Mouse (Mus musculus): Measurements from ENCODE around the gene Gm20388. TPM values are rescaled to one million over a fixed set of nuclear protein-coding genes. Genes with fewer than 3 reads are reported as not detected.

Gene Gm20388
- polyA plus RNA-seq, 1 experiment from 2014 or later = not detected

- ATAC-seq (ENCODE audit: insufficient number of reproducible peaks, insufficient read depth, low FRiP score, low TSS enrichment, low read depth) = no peak
- H3K4me3 ChIP-seq = no peak overlapping the region
- no peaks in the 10 kb centered on the region for H3K9me3 ChIP-seq
- H3K9ac ChIP-seq = no peak overlapping the region
- H3K4me1 ChIP-seq = peaks cover 16% of the 10 kb centered on the region
- no peaks in the 10 kb centered on the region for H3K36me3 ChIP-seq
- H3K27ac ChIP-seq = no peak overlapping the region
- 69% methylated on average over 7 of the region's 7 CpGs for WGBS
- no peak overlapping the region for H3K4me2 ChIP-seq
- no peaks in the 10 kb centered on the region for H3K27me3 ChIP-seq
Measured at GRCm38 (mm10) chr8:122854388-122854787, 2943.7 kb downstream of the Gm20388 start.

- no peak overlapping the region for H3K4me2 ChIP-seq
- no peaks in the 10 kb centered on the region for H3K27me3 ChIP-seq
- H3K4me3 ChIP-seq = no peak overlapping the region
- H3K9me3 ChIP-seq = no peaks in the 10 kb centered on the region
- WGBS = 61% methylated on average over 4 of the region's 4 CpGs
- H3K36me3 ChIP-seq = no peaks in the 10 kb centered on the region
- ATAC-seq (ENCODE audit: insufficient number of reproducible peaks, insufficient read depth, low FRiP score, low TSS enrichment, low read depth) = no peak
- H3K4me1 ChIP-seq = peaks cover 10% of the 10 kb centered on the region
- no peak overlapping the region for H3K27ac ChIP-seq
- H3K9ac ChIP-seq = no peak overlapping the region
Measured at GRCm38 (mm10) chr8:122855123-122855522, 2944.5 kb downstream of the Gm20388 start.

GRCm38 (mm10) chr8:122856288-122856687 lies 2945.6 kb downstream of the Gm20388 start:
- WGBS = 75% methylated on average over 8 of the region's 8 CpGs
- Histone ChIP-seq H3K4me2 (no peak overlapping the region), H3K9me3 (no peaks in the 10 kb centered on the region), H3K9ac (no peak overlapping the region), H3K36me3 (no peaks in the 10 kb centered on the region), H3K4me3 (no peak overlapping the region), H3K4me1 (peaks cover 10% of the 10 kb centered on the region), H3K27ac (no peak overlapping the region), H3K27me3 (no peaks in the 10 kb centered on the region)
- no peak for ATAC-seq (ENCODE audit: insufficient number of reproducible peaks, insufficient read depth, low FRiP score, low TSS enrichment, low read depth)

- Histone ChIP-seq H3K36me3 (no peaks in the 10 kb centered on the region), H3K4me3 (no peak overlapping the region)
- 58% methylated on average over 13 of the region's 13 CpGs for WGBS
Measured at GRCm38 (mm10) chr8:122859843-122860242, 2949.2 kb downstream of the Gm20388 start.

GRCm38 (mm10) chr8:122864719-122865129 lies 2954.1 kb downstream of the Gm20388 start:
- no peaks in the 10 kb centered on the region; the same call in 1 of the 2 replicates for H3K36me3 ChIP-seq
- H3K9ac ChIP-seq = no peak overlapping the region
- H3K27me3 ChIP-seq = no peaks in the 10 kb centered on the region
- peak overlapping the region; percentile 33 for H3K4me3 ChIP-seq
- H3K9me3 ChIP-seq = peaks cover 21% of the 10 kb centered on the region
- 57% methylated on average over 26 of the region's 26 CpGs for WGBS
- 0 out of 2 replicates have a peak, but pooled peaks cover 4% of the 10 kb centered on the region for H3K4me1 ChIP-seq
- ATAC-seq (ENCODE audit: insufficient number of reproducible peaks, insufficient read depth, low FRiP score, low TSS enrichment, low read depth) = no peak
- H3K27ac ChIP-seq = no peak overlapping the region
- H3K4me2 ChIP-seq = peak overlapping the region; percentile 60

More at GRCm38 (mm10) chr8:122859843-122860242, 2949.2 kb downstream of the Gm20388 start:
- no peaks in the 10 kb centered on the region for H3K4me1 ChIP-seq
- ATAC-seq (ENCODE audit: insufficient number of reproducible peaks, insufficient read depth, low FRiP score, low TSS enrichment, low read depth) = no peak
- H3K27ac ChIP-seq = no peak overlapping the region
- H3K9ac ChIP-seq = no peak overlapping the region
- peaks cover 11% of the 10 kb centered on the region; the same call in 1 of the 2 replicates for H3K9me3 ChIP-seq
- H3K27me3 ChIP-seq = no peaks in the 10 kb centered on the region
- no peak overlapping the region for H3K4me2 ChIP-seq

- no peaks in the 10 kb centered on the region for H3K27me3 ChIP-seq
- H3K4me3 ChIP-seq = peak overlapping the region; percentile 33
- H3K9ac ChIP-seq = 0 out of 2 replicates have a peak overlapping the region, but pooled peaks have one; percentile 16
- ATAC-seq (ENCODE audit: insufficient number of reproducible peaks, insufficient read depth, low FRiP score, low TSS enrichment, low read depth) = no peak
- H3K4me1 ChIP-seq = peaks cover 9% of the 10 kb centered on the region
- H3K9me3 ChIP-seq = peaks cover 21% of the 10 kb centered on the region
- H3K27ac ChIP-seq = no peak overlapping the region
- H3K4me2 ChIP-seq = peak overlapping the region; percentile 60
- no peaks in the 10 kb centered on the region; the same call in 1 of the 2 replicates for H3K36me3 ChIP-seq
- 56% methylated on average over 10 of the region's 10 CpGs for WGBS
Measured at GRCm38 (mm10) chr8:122865441-122865840, 2954.8 kb downstream of the Gm20388 start.

GRCm38 (mm10) chr8:122866231-122866630 lies 2955.6 kb downstream of the Gm20388 start:
- H3K4me3 ChIP-seq = no peak overlapping the region
- H3K4me2 ChIP-seq = no peak overlapping the region
- ATAC-seq (ENCODE audit: insufficient number of reproducible peaks, insufficient read depth, low FRiP score, low TSS enrichment, low read depth) = no peak
- no peak overlapping the region for H3K27ac ChIP-seq
- no peak overlapping the region for H3K9ac ChIP-seq
- no peaks in the 10 kb centered on the region for H3K27me3 ChIP-seq
- peaks cover 11% of the 10 kb centered on the region for H3K4me1 ChIP-seq
- 80% methylated on average over 8 of the region's 8 CpGs for WGBS
- H3K36me3 ChIP-seq = no peaks in the 10 kb centered on the region; the same call in 1 of the 2 replicates
- H3K9me3 ChIP-seq = peaks cover 21% of the 10 kb centered on the region

- 87% methylated on average over 6 of the region's 6 CpGs for WGBS
- Histone ChIP-seq H3K36me3 (no peaks in the 10 kb centered on the region; the same call in 1 of the 2 replicates), H3K9ac (no peak overlapping the region), H3K4me3 (no peak overlapping the region), H3K4me2 (no peak overlapping the region), H3K27ac (no peak overlapping the region), H3K4me1 (peaks cover 11% of the 10 kb centered on the region), H3K27me3 (no peaks in the 10 kb centered on the region), H3K9me3 (peaks cover 21% of the 10 kb centered on the region)
- ATAC-seq (ENCODE audit: insufficient number of reproducible peaks, insufficient read depth, low FRiP score, low TSS enrichment, low read depth) = no peak
Measured at GRCm38 (mm10) chr8:122867982-122868381, 2957.3 kb downstream of the Gm20388 start.

GRCm38 (mm10) chr8:122870377-122870863 lies 2959.8 kb downstream of the Gm20388 start:
- H3K27ac ChIP-seq = no peak overlapping the region
- H3K4me3 ChIP-seq = peak overlapping the region; percentile 29
- no peaks in the 10 kb centered on the region; the same call in 1 of the 2 replicates for H3K36me3 ChIP-seq
- no peak for ATAC-seq (ENCODE audit: insufficient number of reproducible peaks, insufficient read depth, low FRiP score, low TSS enrichment, low read depth)
- peak overlapping the region; percentile 64 for H3K9ac ChIP-seq
- peaks cover 3% of the 10 kb centered on the region for H3K9me3 ChIP-seq
- peak overlapping the region; percentile 55 for H3K4me2 ChIP-seq
- H3K4me1 ChIP-seq = peaks cover 12% of the 10 kb centered on the region
- WGBS = 14% methylated on average over 31 of the region's 31 CpGs
- no peaks in the 10 kb centered on the region for H3K27me3 ChIP-seq

GRCm38 (mm10) chr8:122871663-122872062 lies 2961.0 kb downstream of the Gm20388 start:
- no peak for ATAC-seq (ENCODE audit: insufficient number of reproducible peaks, insufficient read depth, low FRiP score, low TSS enrichment, low read depth)
- peaks cover 14% of the 10 kb centered on the region for H3K4me1 ChIP-seq
- H3K27me3 ChIP-seq = no peaks in the 10 kb centered on the region
- no peak overlapping the region for H3K27ac ChIP-seq
- WGBS = 71% methylated on average over 9 of the region's 9 CpGs
- H3K9me3 ChIP-seq = no peaks in the 10 kb centered on the region
- H3K4me2 ChIP-seq = no peak overlapping the region
- H3K36me3 ChIP-seq = no peaks in the 10 kb centered on the region
- H3K9ac ChIP-seq = no peak overlapping the region
- H3K4me3 ChIP-seq = no peak overlapping the region

GRCm38 (mm10) chr8:122873171-122873570 lies 2962.5 kb downstream of the Gm20388 start:
- Histone ChIP-seq H3K27ac (no peak overlapping the region), H3K9me3 (no peaks in the 10 kb centered on the region), H3K9ac (no peak overlapping the region), H3K4me3 (no peak overlapping the region), H3K4me1 (peaks cover 14% of the 10 kb centered on the region), H3K4me2 (no peak overlapping the region), H3K27me3 (no peaks in the 10 kb centered on the region), H3K36me3 (no peaks in the 10 kb centered on the region)
- ATAC-seq (ENCODE audit: insufficient number of reproducible peaks, insufficient read depth, low FRiP score, low TSS enrichment, low read depth) = no peak
- WGBS = 58% methylated on average over 6 of the region's 6 CpGs

GRCm38 (mm10) chr8:122875186-122875585 lies 2964.5 kb downstream of the Gm20388 start:
- no peak overlapping the region for H3K4me2 ChIP-seq
- H3K27me3 ChIP-seq = no peaks in the 10 kb centered on the region
- H3K4me3 ChIP-seq = no peak overlapping the region
- peaks cover 11% of the 10 kb centered on the region for H3K4me1 ChIP-seq
- WGBS = 55% methylated on average over 5 of the region's 5 CpGs
- no peak overlapping the region for H3K9ac ChIP-seq
- no peaks in the 10 kb centered on the region for H3K9me3 ChIP-seq
- ATAC-seq (ENCODE audit: insufficient number of reproducible peaks, insufficient read depth, low FRiP score, low TSS enrichment, low read depth) = no peak
- H3K36me3 ChIP-seq = no peaks in the 10 kb centered on the region
- no peak overlapping the region for H3K27ac ChIP-seq
